Mouse (Mus musculus) adrenal gland, adult 2 months (tissue): Measurements from ENCODE around the gene Cd302. TPM values are rescaled to one million over a fixed set of nuclear protein-coding genes. Genes with fewer than 3 reads are reported as not detected.

Experiments used
- DNase-seq: peaks from one replicate; pipeline ENCODE4 v3.0.0; 2021
- long read RNA-seq: library from polyadenylated mRNA; stranded (forward); transcript quantifications from one replicate; pipeline ENCODE4 v2.0.0, GENCODE M21; 2021
- polyA plus RNA-seq: library from polyadenylated mRNA; depleted of rRNA; stranded (reverse); fragments of >200 nt; gene quantifications from 2 replicates; pipeline ENCODE4 v1.2.3, GENCODE M21; 2012; rRNA removed
- total RNA-seq, 2 experiments: library from RNA; stranded (reverse); gene quantifications; 2 replicates each; pipeline ENCODE4 v1.2.3; 2021

The Cd302 gene
- 10 to 100 TPM; 32.0 to 44.6 TPM for total RNA-seq
- 10.1 and 16.7 TPM in 2 replicates for polyA plus RNA-seq
- long read RNA-seq, transcript Cd302-202 (6 exons, 1,354 nt): major isoform, 44 of 46 reads
- long read RNA-seq, partial matches to known transcripts: 1 of 46 reads
- long read RNA-seq, other reads (novel, unspliced or antisense): 0 of 46 reads

GRCm38 (mm10) chr2:60284467-60284821 lies at the start of gene Cd302:
Gene Cd302, minus strand, starts transcription at chr2:60284488.
- no peak for DNase-seq

- no peak for DNase-seq
These were observed 44.4 kb upstream of the Cd302 start for GRCm38 (mm10) chr2:60328641-60329040.

GRCm38 (mm10) chr2:60327581-60327980 lies 43.3 kb upstream of the Cd302 start:
- no peak for DNase-seq

GRCm38 (mm10) chr2:60326948-60327347 lies 42.7 kb upstream of the Cd302 start:
- DNase-seq: no peak

DNA sequence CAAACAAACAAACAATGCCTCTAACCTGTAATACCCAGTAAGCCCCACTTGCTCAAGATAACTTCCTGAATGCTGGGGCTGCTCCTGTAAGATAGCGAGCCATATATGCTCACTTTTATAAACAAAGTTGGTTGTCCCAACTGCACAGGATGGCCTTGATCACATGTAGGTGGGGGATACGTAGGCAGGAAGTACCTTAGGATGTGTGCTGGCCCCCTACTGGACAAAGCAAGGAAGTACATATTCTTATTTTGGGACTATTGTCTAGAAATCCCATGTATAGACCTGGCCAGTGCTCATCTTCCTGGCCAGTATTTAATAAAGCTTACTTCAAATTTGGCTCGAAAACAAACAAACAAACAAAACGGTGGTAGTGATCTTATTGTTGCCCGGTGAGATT lies 39.1 kb upstream of the Cd302 start:
- DNase-seq: no peak

DNA sequence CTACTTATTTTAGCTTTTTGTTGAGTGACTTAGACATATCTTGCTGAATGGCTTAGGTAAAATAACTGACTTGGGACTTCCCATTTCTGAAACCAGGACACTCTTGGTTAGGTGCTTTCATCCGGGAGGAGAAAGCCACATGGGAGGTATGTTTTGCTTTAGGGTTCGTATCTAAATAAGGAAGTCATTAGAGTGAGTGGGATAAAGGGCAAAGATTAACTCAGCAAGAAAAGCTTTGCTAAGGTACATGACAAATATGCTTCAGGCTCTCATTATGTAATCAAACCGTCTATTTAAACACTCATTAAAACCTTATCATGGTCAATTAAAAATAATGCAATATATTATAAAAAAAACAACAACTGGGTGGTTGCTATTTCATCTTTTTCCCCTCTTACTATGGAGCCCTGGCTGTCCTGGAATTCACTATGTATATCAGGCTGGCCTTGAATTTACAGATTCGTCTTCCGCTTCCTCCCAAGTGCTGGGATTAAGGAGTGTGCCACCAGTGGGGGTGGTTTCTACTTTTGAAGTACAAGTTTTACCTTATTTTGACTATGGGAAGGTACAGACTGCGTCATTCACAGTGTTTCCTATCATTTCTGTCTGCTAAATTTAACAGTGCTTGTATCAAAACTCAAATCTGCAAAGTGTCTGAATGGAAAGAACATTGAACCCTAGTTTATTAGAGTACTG lies 37.9 kb upstream of the Cd302 start:
- no peak for DNase-seq

DNA sequence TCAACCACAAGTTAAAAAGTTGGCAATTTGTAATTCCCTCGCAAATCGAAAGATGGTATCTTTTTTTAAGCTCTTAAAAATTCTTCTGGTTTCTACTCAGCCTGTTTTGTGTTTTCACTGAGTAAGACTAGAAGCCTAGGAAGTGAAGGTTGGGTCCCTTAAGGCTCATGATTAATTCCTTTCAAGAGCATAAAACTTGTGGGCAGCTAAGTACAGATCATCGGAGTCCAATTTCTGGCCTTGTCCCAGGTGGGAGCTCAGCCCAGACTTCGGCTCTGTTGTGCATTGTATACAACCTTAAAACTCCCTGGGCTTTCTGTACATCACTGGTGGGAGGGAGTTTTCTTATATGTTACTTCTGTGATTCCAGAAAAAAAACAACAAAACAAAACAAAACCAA lies 19.5 kb upstream of the Cd302 start:
- DNase-seq: no peak

DNA sequence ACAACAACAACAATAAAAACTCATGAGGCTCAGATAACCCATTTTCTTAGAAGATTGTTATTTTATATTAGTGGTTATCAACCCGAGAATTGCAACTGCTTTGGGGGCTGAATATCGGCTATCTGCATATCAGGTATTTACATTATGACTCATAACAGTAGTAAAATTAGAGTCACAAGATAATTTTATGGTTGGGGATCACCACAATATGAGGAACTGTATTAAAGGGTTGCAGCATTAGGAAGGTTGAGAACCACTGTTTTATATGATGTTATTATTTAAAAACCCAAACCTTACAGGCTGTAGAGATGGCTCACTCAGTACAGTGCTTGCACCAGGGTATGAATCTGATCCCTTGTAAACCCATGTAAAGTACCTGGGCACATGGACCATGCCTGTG lies 15.0 kb upstream of the Cd302 start:
- DNase-seq: no peak

DNA sequence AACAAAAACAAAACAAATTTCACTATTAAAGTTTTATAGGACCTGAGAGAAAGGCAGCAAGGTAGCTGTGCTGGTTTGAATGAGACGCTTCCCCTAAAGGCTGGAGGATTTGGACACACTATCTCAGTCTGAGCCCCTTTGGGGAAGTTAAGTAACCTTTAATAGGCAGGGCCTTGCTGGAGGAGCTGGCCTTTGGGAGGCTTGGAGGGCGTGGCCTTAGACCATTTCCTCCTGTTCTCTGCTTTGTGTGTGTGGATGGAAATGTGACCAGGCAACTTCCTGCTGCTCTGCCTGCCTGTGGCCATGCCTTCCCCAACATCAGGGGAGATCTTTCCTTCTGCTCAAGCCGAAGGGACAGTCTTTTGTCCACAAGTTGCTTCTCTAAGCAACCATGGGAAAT lies 14.0 kb upstream of the Cd302 start:
- DNase-seq: no peak

- DNase-seq: no peak
These were observed 7.1 kb upstream of the Cd302 start for GRCm38 (mm10) chr2:60291381-60291780.

GRCm38 (mm10) chr2:60289451-60289850 lies 5.2 kb upstream of the Cd302 start:
- DNase-seq: no peak

- DNase-seq: no peak
These were observed 4.3 kb upstream of the Cd302 start for GRCm38 (mm10) chr2:60288606-60289005.

DNA sequence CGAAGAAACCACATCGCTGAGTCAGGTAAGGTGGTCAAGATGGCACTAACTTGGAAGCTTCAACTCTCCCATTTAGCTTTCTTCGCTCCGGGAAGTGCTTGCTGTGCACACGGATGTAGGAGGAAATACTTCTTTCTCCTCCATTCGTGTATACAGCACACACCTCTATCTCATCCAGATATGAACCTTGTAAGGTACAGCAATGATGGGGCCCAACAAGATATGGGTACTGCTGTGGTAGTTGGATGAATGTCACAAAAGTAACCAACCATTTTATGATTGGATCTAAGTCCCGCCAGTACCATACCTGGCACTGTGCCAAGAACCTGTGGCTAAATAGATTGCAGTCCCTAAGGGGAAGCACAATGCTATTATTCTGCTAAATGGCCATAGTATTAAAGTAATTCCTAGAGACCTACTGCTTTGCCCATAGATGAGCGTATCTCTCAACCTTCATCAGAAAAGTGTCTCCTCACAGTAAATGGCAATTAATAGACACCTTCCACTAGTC lies 874 bp upstream of the Cd302 start:
- DNase-seq: no peak

DNA sequence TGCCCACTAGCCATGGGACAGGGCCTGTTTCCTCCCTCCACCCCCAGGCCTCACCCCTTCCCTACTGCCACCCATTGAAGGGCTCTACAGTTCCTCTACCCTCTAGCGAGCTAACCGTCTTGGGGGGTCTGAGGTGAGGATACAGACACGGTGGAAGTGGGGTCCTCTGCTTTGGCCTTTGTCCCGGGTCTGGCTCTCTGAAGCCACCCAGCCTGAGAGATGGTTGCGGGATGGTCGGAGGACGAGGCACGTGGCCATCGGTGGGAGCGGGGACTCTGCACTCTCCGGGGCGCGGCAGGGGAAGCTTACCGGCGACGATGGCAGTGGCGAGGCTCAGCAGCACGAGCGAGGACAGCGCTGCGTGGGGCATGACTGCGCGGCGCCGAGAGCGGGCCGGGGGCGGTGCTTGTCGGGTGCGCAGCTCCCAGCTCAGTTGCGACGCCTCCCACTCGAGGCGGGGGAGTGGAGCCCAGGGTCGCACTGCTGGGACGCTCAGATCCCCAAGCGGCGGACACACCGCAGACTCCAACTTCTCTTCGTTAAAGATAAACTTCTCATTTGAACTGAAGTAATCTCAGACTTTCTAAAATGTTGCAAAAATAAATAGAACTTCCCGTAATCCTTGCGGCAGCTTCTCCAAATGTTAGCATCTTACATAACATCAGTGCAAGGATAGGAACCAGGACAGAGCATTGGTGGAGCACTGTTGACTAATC lies 379 bp downstream of the Cd302 start:
- peak; percentile 89 for DNase-seq

GRCm38 (mm10) chr2:60283208-60283750 lies 1.0 kb downstream of the Cd302 start:
- DNase-seq: peak; percentile 46

DNA sequence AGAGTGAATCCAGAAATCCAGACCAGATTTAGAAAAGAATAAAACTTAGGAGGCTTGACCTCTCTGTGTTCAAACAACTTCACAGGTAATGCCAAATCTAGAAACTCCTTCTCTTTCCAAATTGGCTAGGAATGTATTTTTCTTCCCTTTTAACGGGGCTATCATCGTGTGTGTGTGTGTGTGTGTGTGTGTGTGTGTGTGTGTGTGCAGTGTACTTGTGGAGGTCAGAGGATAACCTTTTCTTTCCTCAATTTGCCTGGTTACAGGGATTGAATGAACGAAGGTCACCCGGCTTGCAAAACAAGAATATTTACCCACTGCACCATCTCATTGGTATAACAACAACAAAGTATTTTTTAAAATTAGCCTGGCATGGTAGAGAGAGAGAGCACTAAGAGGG lies 1.7 kb downstream of the Cd302 start:
- no peak for DNase-seq

DNA sequence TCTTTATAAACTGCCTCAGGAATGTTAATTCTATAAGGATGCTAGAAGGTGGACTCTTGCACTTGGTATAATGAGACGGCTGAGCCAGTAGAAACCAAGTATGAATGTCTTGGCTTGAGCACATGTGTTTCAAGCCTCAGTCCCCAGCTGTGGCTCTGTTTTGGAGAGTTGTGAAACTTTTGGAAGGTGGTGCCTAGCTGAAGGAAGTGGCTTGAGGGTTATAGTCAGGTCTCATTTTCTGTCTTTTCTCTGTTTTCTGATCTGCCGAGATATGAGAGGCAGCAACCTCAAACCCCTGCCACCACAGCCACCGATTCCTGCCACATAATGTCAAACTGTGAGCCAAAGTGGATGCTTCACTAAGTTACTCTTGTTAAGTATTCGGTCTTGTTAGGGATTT lies 5.7 kb downstream of the Cd302 start:
- DNase-seq: no peak

DNA sequence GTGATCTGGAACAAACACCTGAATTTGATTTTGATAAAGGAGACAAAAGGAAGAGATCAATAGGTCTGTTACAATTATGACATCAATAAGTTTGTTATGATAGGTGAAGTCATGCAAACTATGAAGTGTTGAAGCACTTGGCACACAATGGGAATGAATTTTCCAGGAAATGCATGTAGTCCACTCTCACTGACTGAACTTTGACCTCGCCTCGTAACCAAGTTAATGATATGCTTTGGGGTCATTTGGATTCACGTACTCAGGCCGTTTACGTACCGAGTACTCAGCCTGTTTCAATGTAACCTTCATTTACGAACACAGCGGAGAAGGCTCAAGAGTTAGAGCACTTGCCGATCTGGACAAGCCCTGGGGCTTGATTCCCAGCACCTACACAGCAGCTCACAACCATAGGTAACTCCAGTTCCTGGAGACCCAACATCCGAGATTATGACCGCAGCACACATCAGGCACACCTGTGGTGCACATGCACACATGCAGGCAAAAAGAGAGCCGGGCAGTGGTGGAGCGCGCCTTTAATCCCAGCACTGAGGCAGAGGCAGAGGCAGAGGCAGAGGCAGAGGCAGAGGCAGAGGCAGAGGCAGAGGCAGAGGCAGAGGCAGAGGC lies 14.3 kb downstream of the Cd302 start:
- no peak for DNase-seq

DNA sequence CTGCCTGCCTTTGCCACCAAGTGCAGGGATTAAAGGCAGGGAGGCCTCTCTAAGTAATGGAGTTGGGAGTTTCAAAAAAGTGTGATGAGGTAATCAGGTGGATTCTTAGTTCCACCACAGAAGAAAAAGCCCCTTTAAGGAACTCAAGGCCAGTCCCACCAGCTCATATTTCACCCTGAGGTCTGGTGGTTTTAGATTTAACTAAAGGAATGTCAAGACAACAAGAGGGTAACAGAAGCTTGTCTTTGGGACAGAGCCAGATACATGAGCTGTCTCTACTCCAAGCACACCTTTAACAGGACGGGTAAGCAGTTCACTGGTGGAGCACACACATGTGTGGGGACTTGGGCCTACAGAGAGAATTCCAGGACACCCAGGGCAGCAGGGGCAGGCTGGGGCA lies 16.7 kb downstream of the Cd302 start:
- no peak for DNase-seq

DNA sequence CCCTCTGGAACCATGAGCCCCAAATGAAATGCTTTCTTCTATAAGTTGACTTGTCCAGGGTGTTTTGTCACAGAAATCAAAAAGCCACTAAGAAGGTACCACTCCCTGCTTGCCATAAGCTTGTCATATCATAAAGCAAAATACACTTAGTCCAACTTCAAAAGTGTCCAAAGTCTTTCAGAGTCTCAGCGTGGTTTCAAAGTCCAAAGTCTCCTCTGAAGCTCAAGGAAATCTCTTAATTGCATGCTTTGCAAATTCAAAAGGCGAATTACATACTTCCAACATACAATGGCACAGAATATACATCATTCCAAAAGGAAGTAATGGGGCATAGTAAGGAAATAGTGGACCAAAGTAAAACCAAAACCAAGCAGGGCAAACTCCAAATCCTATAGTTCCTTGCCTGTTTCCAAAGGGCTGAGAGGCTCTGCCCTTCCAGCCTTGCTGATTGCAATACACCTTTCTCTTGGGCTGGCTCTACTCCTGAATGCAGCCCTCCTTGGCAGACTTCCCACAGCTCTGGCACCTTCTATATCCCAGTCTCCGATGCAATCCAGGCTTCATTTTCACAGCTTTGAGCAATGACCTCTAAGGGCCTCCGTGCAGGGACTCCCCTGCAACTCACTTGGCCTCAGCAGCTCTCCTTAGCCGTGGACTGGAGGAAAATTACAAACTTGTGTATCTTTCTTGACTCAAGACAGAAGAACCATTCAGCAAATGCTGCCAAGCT lies 23.5 kb downstream of the Cd302 start:
- DNase-seq: peak; percentile 5

DNA sequence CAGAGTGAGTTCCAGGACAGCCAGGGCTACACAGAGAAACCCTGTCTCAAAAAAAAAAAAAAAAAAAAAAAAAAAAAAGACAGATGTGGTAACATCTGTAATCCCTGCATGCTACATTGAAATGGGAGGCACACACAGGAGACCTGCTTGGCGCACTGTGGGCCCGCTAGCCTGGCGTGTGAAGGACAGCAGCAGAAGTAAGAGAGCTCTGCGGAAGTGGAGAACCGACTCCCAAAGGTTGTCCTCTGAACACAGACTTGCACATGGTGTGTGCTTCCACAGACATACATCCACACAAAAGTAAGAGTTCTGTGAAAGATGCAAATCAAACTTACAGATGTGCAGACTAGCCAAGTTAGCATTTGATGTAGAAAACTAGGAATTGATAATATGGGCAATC lies 25.1 kb downstream of the Cd302 start:
- DNase-seq: no peak

DNA sequence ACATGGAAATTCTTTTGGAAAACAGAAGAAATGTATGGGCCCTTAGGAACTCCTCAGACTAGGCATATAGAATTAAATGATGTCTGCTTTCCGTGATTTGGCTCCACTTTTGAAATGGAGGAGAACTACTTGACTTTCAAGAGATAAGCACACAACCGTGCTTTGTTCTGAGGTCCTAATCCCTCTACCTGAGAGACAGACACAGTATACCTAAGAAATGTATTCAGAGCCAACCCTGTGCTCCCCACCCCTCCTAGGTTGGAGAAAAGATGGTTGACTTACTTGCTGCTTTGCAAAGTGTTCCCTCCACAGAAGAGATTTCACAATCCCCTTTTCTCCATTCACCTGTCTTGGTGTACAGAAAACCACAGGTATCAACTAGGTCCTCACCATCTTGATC lies 27.5 kb downstream of the Cd302 start:
- no peak for DNase-seq
